In genomic region chr4:136071178-136071714, GRCm38 (mm10) we compare ENCODE assay signal across 8 mouse cellular contexts. TPM values are rescaled to one million over a fixed set of nuclear protein-coding genes. Genes with fewer than 3 reads are reported as not detected.
DNase-seq lines count a peak whose midpoint lies in the region; ATAC-seq and TF ChIP-seq lines count a peak whose summit lies in the region.

No protein-coding gene starts in this region.

- H3K27ac ChIP-seq in brown adipose tissue, adult 24 weeks (replicated peaks; ENCODE audit: low read depth, low read length), result 0 out of 2 replicates have a peak overlapping the region, but pooled peaks have one; percentile 11
- H3K27ac ChIP-seq in heart, embryonic 13.5 days (replicated peaks), result 0 out of 2 replicates have a peak overlapping the region, but pooled peaks have one; percentile 13
- no peak overlapping the region for H3K27ac ChIP-seq in kidney, postnatal 0 days
- no peak overlapping the region for H3K27ac ChIP-seq in liver, embryonic 12.5 days
- 0 out of 2 replicates have a peak overlapping the region, but pooled peaks have one; percentile 1 for H3K27ac ChIP-seq in stomach, embryonic 15.5 days

- no peaks in the 10 kb centered on the region for H3K9me3 ChIP-seq in heart, embryonic 13.5 days
- no peaks in the 10 kb centered on the region for H3K9me3 ChIP-seq in kidney, postnatal 0 days (replicated peaks; ENCODE audit: low read length)
- no peaks in the 10 kb centered on the region for H3K9me3 ChIP-seq in liver, embryonic 12.5 days (replicated peaks)
- H3K9me3 ChIP-seq in stomach, embryonic 15.5 days, result no peaks in the 10 kb centered on the region

- H3K4me3 ChIP-seq in brown adipose tissue, adult 24 weeks (ENCODE audit: insufficient read depth, low read depth, low read length), result no peak overlapping the region
- no peak overlapping the region for H3K4me3 ChIP-seq in heart, embryonic 13.5 days
- no peak overlapping the region for H3K4me3 ChIP-seq in kidney, postnatal 0 days (replicated peaks; ENCODE audit: low read depth, low read length)
- H3K4me3 ChIP-seq in liver, embryonic 12.5 days, result no peak overlapping the region
- peak overlapping the region; percentile 13; the same call in 1 of the 2 replicates for H3K4me3 ChIP-seq in stomach, embryonic 15.5 days (replicated peaks)

- no peaks in the 10 kb centered on the region for H3K36me3 ChIP-seq in heart, embryonic 13.5 days
- no peaks in the 10 kb centered on the region for H3K36me3 ChIP-seq in kidney, postnatal 0 days (ENCODE audit: insufficient read depth, low read length)
- no peaks in the 10 kb centered on the region for H3K36me3 ChIP-seq in liver, embryonic 12.5 days
- H3K36me3 ChIP-seq in stomach, embryonic 15.5 days, result no peaks in the 10 kb centered on the region

- H3K4me2 ChIP-seq in heart, embryonic 13.5 days, result peak overlapping the region; percentile 53
- peak overlapping the region; percentile 21 for H3K4me2 ChIP-seq in kidney, postnatal 0 days (ENCODE audit: low read length)
- H3K4me2 ChIP-seq in liver, embryonic 12.5 days, result no peak overlapping the region
- H3K4me2 ChIP-seq in stomach, embryonic 15.5 days, result peak overlapping the region; percentile 39; the same call in 1 of the 2 replicates

- no peaks in the 10 kb centered on the region for H3K27me3 ChIP-seq in heart, embryonic 13.5 days (replicated peaks)
- no peaks in the 10 kb centered on the region for H3K27me3 ChIP-seq in kidney, postnatal 0 days (ENCODE audit: insufficient read depth, low read length)
- peaks cover 58% of the 10 kb centered on the region for H3K27me3 ChIP-seq in liver, embryonic 12.5 days (replicated peaks)
- H3K27me3 ChIP-seq in stomach, embryonic 15.5 days (replicated peaks), result no peaks in the 10 kb centered on the region

- WGBS in heart, embryonic 13.5 days, result 2% methylated on average over 15 of the region's 15 CpGs
- WGBS in kidney, postnatal 0 days, result 4% methylated on average over 15 of the region's 15 CpGs
- 4% methylated on average over 15 of the region's 15 CpGs for WGBS in liver, embryonic 12.5 days (ENCODE audit: insufficient replicate concordance)
- WGBS in stomach, embryonic 15.5 days, result 7% methylated on average over 15 of the region's 15 CpGs

- peak overlapping the region; percentile 2; the same call in 1 of the 2 replicates for H3K9ac ChIP-seq in heart, embryonic 13.5 days
- no peak overlapping the region for H3K9ac ChIP-seq in kidney, postnatal 0 days (ENCODE audit: low read depth, low read length)
- H3K9ac ChIP-seq in liver, embryonic 12.5 days, result no peak overlapping the region
- no peak overlapping the region for H3K9ac ChIP-seq in stomach, embryonic 15.5 days

- ATAC-seq in CD4-positive, CD25-positive, alpha-beta regulatory T cell, adult 4 months, result peak; percentile 78
- peak; percentile 78 for ATAC-seq in erythroid progenitor cell, adult 5-6 weeks (replicated peaks; ENCODE audit: low FRiP score, poor library complexity, severe bottlenecking)
- ATAC-seq in heart, embryonic 13.5 days (ENCODE audit: extremely low read depth, insufficient number of reproducible peaks, low FRiP score, low TSS enrichment), result 0 out of 2 replicates have a peak, but pooled peaks have one; percentile 47
- peak; percentile 66 for ATAC-seq in kidney, postnatal 0 days (replicated peaks; ENCODE audit: low FRiP score, low read depth)
- ATAC-seq in liver, embryonic 12.5 days, result 0 out of 2 replicates have a peak, but pooled peaks have one; percentile 23
- peak; percentile 73 for ATAC-seq in stomach, embryonic 15.5 days (ENCODE audit: insufficient read depth, low FRiP score, low read depth)

- peaks cover 3% of the 10 kb centered on the region; the same call in 1 of the 2 replicates for H3K4me1 ChIP-seq in brown adipose tissue, adult 24 weeks (ENCODE audit: control insufficient read depth, insufficient read depth, insufficient read length, low read length)
- peaks cover 19% of the 10 kb centered on the region for H3K4me1 ChIP-seq in heart, embryonic 13.5 days
- H3K4me1 ChIP-seq in kidney, postnatal 0 days (replicated peaks; ENCODE audit: insufficient read depth, low read length), result no peaks in the 10 kb centered on the region
- H3K4me1 ChIP-seq in liver, embryonic 12.5 days, result peaks cover 20% of the 10 kb centered on the region
- H3K4me1 ChIP-seq in stomach, embryonic 15.5 days, result peaks cover 14% of the 10 kb centered on the region

- peak; percentile 99 for TF ChIP-seq CTCF in kidney, postnatal 0 days (IDR thresholded peaks at IDR 0.05; ENCODE audit: low read depth)

- DNase-seq in kidney, postnatal 0 days (ENCODE audit: low spot score), result peak; percentile 85
- peak; percentile 64 to 82 for DNase-seq in natural killer cell, adult 2 months (ENCODE audit: low spot score in 2 of 2)

RNA-seq across cellular contexts. Expression of gene Rpl11, which starts 18.0 kb away (rescaled TPM):
- polyA plus RNA-seq in CD4-positive, CD25-positive, alpha-beta regulatory T cell, adult 4 months (2017; shearing (Covaris generic)), result 1,000 to 10,000 TPM in 1 of 2 experiments, 100 to 1,000 TPM in 1; 954 to 1,576 TPM
- 772 and 1,311 TPM in 2 replicates for polyA plus RNA-seq in brown adipose tissue, adult 24 weeks (2012; ENCODE audit: insufficient read depth, insufficient read length, missing spikeins)
- 337 and 379 TPM in 2 replicates for total RNA-seq in erythroid progenitor cell, adult 5-6 weeks (2015; ENCODE audit: low replicate concordance)
- total RNA-seq in erythroid progenitor cell, adult 5-6 weeks (2017; ENCODE audit: low replicate concordance), result 133 and 171 TPM in 2 replicates
- polyA plus RNA-seq in heart, embryonic 13.5 days (2015; fragmentation: Nextera tagmentation; extraction: Ambion mirVana), result 270 and 324 TPM in 2 replicates
- 490 and 535 TPM in 2 replicates for polyA plus RNA-seq in kidney, postnatal 0 days (2015; fragmentation: Nextera tagmentation; extraction: Ambion mirVana)
- 350 and 362 TPM in 2 replicates for polyA plus RNA-seq in liver, embryonic 12.5 days (2016; fragmentation: Nextera tagmentation; extraction: Ambion mirVana)
- polyA plus RNA-seq in stomach, embryonic 15.5 days (2015; fragmentation: Nextera tagmentation; extraction: Ambion mirVana), result 336 and 456 TPM in 2 replicates

RNA-seq across cellular contexts. Expression of gene Eloa, which starts 49.7 kb away (rescaled TPM):
- polyA plus RNA-seq in CD4-positive, CD25-positive, alpha-beta regulatory T cell, adult 4 months (2017; shearing (Covaris generic)), result 10 to 100 TPM; 44.5 to 58.9 TPM
- 28.3 and 33.8 TPM in 2 replicates for polyA plus RNA-seq in brown adipose tissue, adult 24 weeks (2012; ENCODE audit: insufficient read depth, insufficient read length, missing spikeins)
- 54.8 and 64.1 TPM in 2 replicates for total RNA-seq in erythroid progenitor cell, adult 5-6 weeks (2015; ENCODE audit: low replicate concordance)
- total RNA-seq in erythroid progenitor cell, adult 5-6 weeks (2017; ENCODE audit: low replicate concordance), result 60.8 and 64.2 TPM in 2 replicates
- 28.5 and 29.4 TPM in 2 replicates for polyA plus RNA-seq in heart, embryonic 13.5 days (2015; fragmentation: Nextera tagmentation; extraction: Ambion mirVana)
- 29.1 and 30.9 TPM in 2 replicates for polyA plus RNA-seq in kidney, postnatal 0 days (2015; fragmentation: Nextera tagmentation; extraction: Ambion mirVana)
- polyA plus RNA-seq in liver, embryonic 12.5 days (2016; fragmentation: Nextera tagmentation; extraction: Ambion mirVana), result 38.2 and 39.4 TPM in 2 replicates
- polyA plus RNA-seq in stomach, embryonic 15.5 days (2015; fragmentation: Nextera tagmentation; extraction: Ambion mirVana), result 36.4 and 37.9 TPM in 2 replicates

Comparison
In these comparisons a context has a peak if more than half of its experiments do, and no peak if none do; other contexts are left out.
1. ATAC-seq: peak in every context shown above with its lines; median percentile 78 in CD4-positive, CD25-positive, alpha-beta regulatory T cell, adult 4 months; 78 in erythroid progenitor cell, adult 5-6 weeks; 73 in stomach, embryonic 15.5 days; 66 in kidney, postnatal 0 days; 47 in heart, embryonic 13.5 days; 23 in liver, embryonic 12.5 days.
2. H3K27ac ChIP-seq: peak in brown adipose tissue, adult 24 weeks (single experiment), heart, embryonic 13.5 days (single experiment) and stomach, embryonic 15.5 days (single experiment); none in kidney, postnatal 0 days (single experiment) and liver, embryonic 12.5 days (single experiment).